Mouse (Mus musculus): Measurements from ENCODE around the gene Bloc1s3. TPM values are rescaled to one million over a fixed set of nuclear protein-coding genes. Genes with fewer than 3 reads are reported as not detected.
A peak's percentile ranks its signal among the peaks of the same experiment; 100 is the strongest.

The Bloc1s3 gene
- polyA plus RNA-seq, 1 experiment from 2014 or later, result 2.2 TPM

GRCm38 (mm10) chr7:19459144-19459870 is 48.9 kb downstream of the Bloc1s3 start:
- no peak for ATAC-seq (ENCODE audit: low FRiP score, low TSS enrichment)
- Histone ChIP-seq H3K4me3 (ENCODE audit: low read length) (peak overlapping the region; percentile 94), H3K4me2 (replicated peaks; ENCODE audit: low read depth, low read length) (peak overlapping the region; percentile 84), H3K9ac (replicated peaks; ENCODE audit: low read length) (peak overlapping the region; percentile 91), H3K27me3 (ENCODE audit: insufficient read depth, low read length) (no peaks in the 10 kb centered on the region), H3K36me3 (ENCODE audit: insufficient read depth, low read length) (no peaks in the 10 kb centered on the region), H3K9me3 (ENCODE audit: low read length) (no peaks in the 10 kb centered on the region), H3K4me1 (ENCODE audit: insufficient read depth, low read length) (peaks cover 23% of the 10 kb centered on the region), H3K27ac (ENCODE audit: low read length) (peak overlapping the region; percentile 40; the same call in 1 of the 2 replicates)
- 21% methylated on average over 6 of the region's 6 CpGs for WGBS

GRCm38 (mm10) chr7:19458591-19459111 is 49.5 kb downstream of the Bloc1s3 start, which contains the start of gene Mark4:
TSS of gene Mark4 (minus strand) at chr7:19458821.
- Histone ChIP-seq H3K9ac (replicated peaks; ENCODE audit: low read length) (peak within 1 kb of the TSS; percentile 91), H3K27ac (ENCODE audit: low read length) (peak within 1 kb of the TSS; percentile 75), H3K4me1 (ENCODE audit: insufficient read depth, low read length) (peaks cover 19% of the 10 kb centered on the region), H3K4me2 (replicated peaks; ENCODE audit: low read depth, low read length) (peak within 1 kb of the TSS; percentile 84), H3K4me3 (ENCODE audit: low read length) (peak within 1 kb of the TSS; percentile 94), H3K36me3 (ENCODE audit: insufficient read depth, low read length) (no peaks in the 10 kb centered on the region), H3K9me3 (ENCODE audit: low read length) (no peaks in the 10 kb centered on the region), H3K27me3 (ENCODE audit: insufficient read depth, low read length) (no peaks in the 10 kb centered on the region)
- peak; percentile 81 for ATAC-seq (ENCODE audit: low FRiP score, low TSS enrichment)
- 3% methylated on average over 12 of the region's 42 CpGs for WGBS

- WGBS, result under 1% methylated on average over 30 of the region's 31 CpGs
- H3K36me3 ChIP-seq (ENCODE audit: insufficient read depth, low read length), result no peaks in the 10 kb centered on the region
- no peaks in the 10 kb centered on the region for H3K27me3 ChIP-seq (ENCODE audit: insufficient read depth, low read length)
- H3K4me3 ChIP-seq (ENCODE audit: low read length), result peak overlapping the region; percentile 94
- peak overlapping the region; percentile 75 for H3K27ac ChIP-seq (ENCODE audit: low read length)
- ATAC-seq (ENCODE audit: low FRiP score, low TSS enrichment), result peak; percentile 86
- no peaks in the 10 kb centered on the region for H3K9me3 ChIP-seq (ENCODE audit: low read length)
- H3K4me2 ChIP-seq (replicated peaks; ENCODE audit: low read depth, low read length), result peak overlapping the region; percentile 84
- peaks cover 19% of the 10 kb centered on the region for H3K4me1 ChIP-seq (ENCODE audit: insufficient read depth, low read length)
- peak overlapping the region; percentile 91 for H3K9ac ChIP-seq (replicated peaks; ENCODE audit: low read length)
These were observed 50.1 kb downstream of the Bloc1s3 start for GRCm38 (mm10) chr7:19458072-19458486.

- Histone ChIP-seq H3K4me3 (ENCODE audit: low read length) (peak overlapping the region; percentile 94), H3K9me3 (ENCODE audit: low read length) (no peaks in the 10 kb centered on the region), H3K27me3 (ENCODE audit: insufficient read depth, low read length) (no peaks in the 10 kb centered on the region), H3K27ac (ENCODE audit: low read length) (peak overlapping the region; percentile 75), H3K9ac (replicated peaks; ENCODE audit: low read length) (peak overlapping the region; percentile 91), H3K36me3 (ENCODE audit: insufficient read depth, low read length) (no peaks in the 10 kb centered on the region), H3K4me2 (replicated peaks; ENCODE audit: low read depth, low read length) (peak overlapping the region; percentile 84), H3K4me1 (ENCODE audit: insufficient read depth, low read length) (peaks cover 19% of the 10 kb centered on the region)
- 5% methylated on average over 14 of the region's 14 CpGs for WGBS
- peak; percentile 3 for ATAC-seq (ENCODE audit: low FRiP score, low TSS enrichment)
These were observed 50.6 kb downstream of the Bloc1s3 start for GRCm38 (mm10) chr7:19457414-19458071.

- 89% methylated on average over 7 of the region's 7 CpGs for WGBS
- Histone ChIP-seq H3K36me3 (ENCODE audit: insufficient read depth, low read length) (peaks cover 6% of the 10 kb centered on the region), H3K4me1 (ENCODE audit: insufficient read depth, low read length) (peaks cover 19% of the 10 kb centered on the region), H3K27me3 (ENCODE audit: insufficient read depth, low read length) (no peaks in the 10 kb centered on the region), H3K9ac (replicated peaks; ENCODE audit: low read length) (no peak overlapping the region), H3K4me2 (replicated peaks; ENCODE audit: low read depth, low read length) (peak overlapping the region; percentile 84), H3K9me3 (ENCODE audit: low read length) (no peaks in the 10 kb centered on the region), H3K27ac (ENCODE audit: low read length) (no peak overlapping the region), H3K4me3 (ENCODE audit: low read length) (peak overlapping the region; percentile 94)
- ATAC-seq (ENCODE audit: low FRiP score, low TSS enrichment), result no peak
These were observed 51.5 kb downstream of the Bloc1s3 start for GRCm38 (mm10) chr7:19456628-19457027.

- Histone ChIP-seq H3K27ac (ENCODE audit: low read length) (no peak overlapping the region), H3K4me1 (ENCODE audit: insufficient read depth, low read length) (peaks cover 19% of the 10 kb centered on the region), H3K9me3 (ENCODE audit: low read length) (no peaks in the 10 kb centered on the region), H3K9ac (replicated peaks; ENCODE audit: low read length) (no peak overlapping the region), H3K36me3 (ENCODE audit: insufficient read depth, low read length) (peaks cover 13% of the 10 kb centered on the region), H3K4me2 (replicated peaks; ENCODE audit: low read depth, low read length) (no peak overlapping the region), H3K4me3 (ENCODE audit: low read length) (no peak overlapping the region), H3K27me3 (ENCODE audit: insufficient read depth, low read length) (no peaks in the 10 kb centered on the region)
- ATAC-seq (ENCODE audit: low FRiP score, low TSS enrichment), result no peak
- WGBS, result 74% methylated on average over 11 of the region's 11 CpGs
These were observed 52.2 kb downstream of the Bloc1s3 start for GRCm38 (mm10) chr7:19455819-19456495.

- H3K9me3 ChIP-seq (ENCODE audit: low read length), result no peaks in the 10 kb centered on the region
- peaks cover 19% of the 10 kb centered on the region for H3K36me3 ChIP-seq (ENCODE audit: insufficient read depth, low read length)
- H3K4me1 ChIP-seq (ENCODE audit: insufficient read depth, low read length), result peaks cover 19% of the 10 kb centered on the region
- WGBS, result 96% methylated on average over 4 of the region's 4 CpGs
- no peak overlapping the region for H3K4me2 ChIP-seq (replicated peaks; ENCODE audit: low read depth, low read length)
- H3K27me3 ChIP-seq (ENCODE audit: insufficient read depth, low read length), result no peaks in the 10 kb centered on the region
- H3K4me3 ChIP-seq (ENCODE audit: low read length), result no peak overlapping the region
- no peak overlapping the region for H3K27ac ChIP-seq (ENCODE audit: low read length)
- no peak for ATAC-seq (ENCODE audit: low FRiP score, low TSS enrichment)
- no peak overlapping the region for H3K9ac ChIP-seq (replicated peaks; ENCODE audit: low read length)
These were observed 53.0 kb downstream of the Bloc1s3 start for GRCm38 (mm10) chr7:19455186-19455585.

Other genes starting within 250 kb of the Bloc1s3 start
- gene Vasp, start 236.6 kb downstream of the Bloc1s3 start, polyA plus RNA-seq (2015; fragmentation: Nextera tagmentation; extraction: Ambion mirVana), result 81.0 and 86.9 TPM in 2 replicates
- gene Ppm1n, start 228.3 kb downstream of the Bloc1s3 start, polyA plus RNA-seq (2015; fragmentation: Nextera tagmentation; extraction: Ambion mirVana), result 0.22 TPM in 1 of 2 replicates, not detected in the other
- 8.0 and 9.4 TPM in 2 replicates for gene Rtn2, start 225.7 kb downstream of the Bloc1s3 start, polyA plus RNA-seq (2015; fragmentation: Nextera tagmentation; extraction: Ambion mirVana)
- 0.17 and 0.22 TPM in 2 replicates for gene Fosb, start 198.3 kb downstream of the Bloc1s3 start, polyA plus RNA-seq (2015; fragmentation: Nextera tagmentation; extraction: Ambion mirVana)
- gene Ercc1, start 163.6 kb downstream of the Bloc1s3 start, polyA plus RNA-seq (2015; fragmentation: Nextera tagmentation; extraction: Ambion mirVana), result 81.8 and 86.1 TPM in 2 replicates
- 25.0 and 27.7 TPM in 2 replicates for gene Cd3eap, start 148.9 kb downstream of the Bloc1s3 start, polyA plus RNA-seq (2015; fragmentation: Nextera tagmentation; extraction: Ambion mirVana)
- gene Ppp1r13l, start 148.6 kb downstream of the Bloc1s3 start, polyA plus RNA-seq (2015; fragmentation: Nextera tagmentation; extraction: Ambion mirVana), result 3.3 and 4.0 TPM in 2 replicates
- 16.7 and 19.0 TPM in 2 replicates for gene Ercc2, start 126.4 kb downstream of the Bloc1s3 start, polyA plus RNA-seq (2015; fragmentation: Nextera tagmentation; extraction: Ambion mirVana)
- gene Klc3, start 104.3 kb downstream of the Bloc1s3 start, polyA plus RNA-seq (2015; fragmentation: Nextera tagmentation; extraction: Ambion mirVana), result 7.0 and 8.5 TPM in 2 replicates
- 18.6 and 28.2 TPM in 2 replicates for gene Ckm, start 103.6 kb downstream of the Bloc1s3 start, polyA plus RNA-seq (2015; fragmentation: Nextera tagmentation; extraction: Ambion mirVana)
- gene Mark4, start 49.5 kb downstream of the Bloc1s3 start, polyA plus RNA-seq (2015; fragmentation: Nextera tagmentation; extraction: Ambion mirVana), result 6.8 and 6.9 TPM in 2 replicates
- gene Exoc3l2, start 45.0 kb downstream of the Bloc1s3 start, polyA plus RNA-seq (2015; fragmentation: Nextera tagmentation; extraction: Ambion mirVana), result 2.9 and 3.8 TPM in 2 replicates
- 89.7 and 94.2 TPM in 2 replicates for gene Trappc6a, start within 50 bp of the Bloc1s3 start, polyA plus RNA-seq (2015; fragmentation: Nextera tagmentation; extraction: Ambion mirVana)
- 0.11 and 0.14 TPM in 2 replicates for gene Nkpd1, start 9.5 kb upstream of the Bloc1s3 start, polyA plus RNA-seq (2015; fragmentation: Nextera tagmentation; extraction: Ambion mirVana)
- 21.9 and 23.9 TPM in 2 replicates for gene Ppp1r37, start 54.7 kb upstream of the Bloc1s3 start, polyA plus RNA-seq (2015; fragmentation: Nextera tagmentation; extraction: Ambion mirVana)
- 0.46 and 0.71 TPM in 2 replicates for gene Zfp296, start 68.9 kb upstream of the Bloc1s3 start, polyA plus RNA-seq (2015; fragmentation: Nextera tagmentation; extraction: Ambion mirVana)
- gene Gemin7, start 69.2 kb upstream of the Bloc1s3 start, polyA plus RNA-seq (2015; fragmentation: Nextera tagmentation; extraction: Ambion mirVana), result 169 and 183 TPM in 2 replicates
- 52.6 and 55.8 TPM in 2 replicates for gene Clasrp, start 96.1 kb upstream of the Bloc1s3 start, polyA plus RNA-seq (2015; fragmentation: Nextera tagmentation; extraction: Ambion mirVana)
- gene Relb, start 121.1 kb upstream of the Bloc1s3 start, polyA plus RNA-seq (2015; fragmentation: Nextera tagmentation; extraction: Ambion mirVana), result 10.6 and 10.7 TPM in 2 replicates
- gene Clptm1, start 156.7 kb upstream of the Bloc1s3 start, polyA plus RNA-seq (2015; fragmentation: Nextera tagmentation; extraction: Ambion mirVana), result 90.9 and 94.6 TPM in 2 replicates
- 2.8 and 4.7 TPM in 2 replicates for gene Apoc2, start 169.6 kb upstream of the Bloc1s3 start, polyA plus RNA-seq (2015; fragmentation: Nextera tagmentation; extraction: Ambion mirVana)
- 1.1 TPM in 1 of 2 replicates, not detected in the other for gene Gm44805, start 173.1 kb upstream of the Bloc1s3 start, polyA plus RNA-seq (2015; fragmentation: Nextera tagmentation; extraction: Ambion mirVana)
- 1.6 and 2.2 TPM in 2 replicates for gene Apoc4, start 173.1 kb upstream of the Bloc1s3 start, polyA plus RNA-seq (2015; fragmentation: Nextera tagmentation; extraction: Ambion mirVana)
- 13.4 and 16.1 TPM in 2 replicates for gene Apoc1, start 184.3 kb upstream of the Bloc1s3 start, polyA plus RNA-seq (2015; fragmentation: Nextera tagmentation; extraction: Ambion mirVana)
- gene Apoe, start 190.8 kb upstream of the Bloc1s3 start, polyA plus RNA-seq (2015; fragmentation: Nextera tagmentation; extraction: Ambion mirVana), result 291 and 312 TPM in 2 replicates
- gene Tomm40, start 207.1 kb upstream of the Bloc1s3 start, polyA plus RNA-seq (2015; fragmentation: Nextera tagmentation; extraction: Ambion mirVana), result 136 and 153 TPM in 2 replicates
- gene Nectin2, start 242.1 kb upstream of the Bloc1s3 start, polyA plus RNA-seq (2015; fragmentation: Nextera tagmentation; extraction: Ambion mirVana), result 150 and 157 TPM in 2 replicates